Mouse (Mus musculus) ES-Bruce4 (cell line): ENCODE measurements at regions not wholly inside any gene's neighbourhood (a gene's known extent, or its start where the extent isn't known, plus 50 kb on each side); places are given as distances from the start of the nearest gene placed in this dataset.

Experiments
- H3K27ac ChIP-seq: 2 replicates; pipeline ENCODE4 v1.5.1; 2012; ENCODE audit warnings: low read length, inconsistent platforms; ENCODE audit not compliant: insufficient read depth
- H3K27me3 ChIP-seq: 2 replicates; pipeline ENCODE4 v1.6.1; 2012; ENCODE audit warnings: mild to moderate bottlenecking, low read length, inconsistent platforms; ENCODE audit not compliant: control insufficient read depth, poor library complexity, insufficient read depth, severe bottlenecking
- H3K36me3 ChIP-seq: 2 replicates; pipeline ENCODE4 v1.6.1; 2012; ENCODE audit warnings: inconsistent platforms, mild to moderate bottlenecking, low read length, moderate library complexity; ENCODE audit not compliant: control insufficient read depth, poor library complexity, insufficient read depth, severe bottlenecking
- H3K4me1 ChIP-seq: one replicate; pipeline ENCODE4 v1.8.1; 2011; ENCODE audit warnings: low read length; ENCODE audit not compliant: control insufficient read depth, insufficient read depth
- H3K4me3 ChIP-seq: 2 replicates; pipeline ENCODE4 v1.5.1; 2011; ENCODE audit warnings: low read depth, mild to moderate bottlenecking, low read length
- H3K9ac ChIP-seq: 2 replicates; pipeline ENCODE4 v1.6.1; 2012; ENCODE audit warnings: low read depth, mild to moderate bottlenecking, inconsistent platforms; ENCODE audit not compliant: poor library complexity, severe bottlenecking
- H3K9me3 ChIP-seq: replicated peaks from 2 replicates; pipeline ENCODE4 v1.6.1; 2012; ENCODE audit warnings: mild to moderate bottlenecking, low read length, inconsistent platforms; ENCODE audit not compliant: control insufficient read depth, poor library complexity, insufficient read depth, severe bottlenecking
- CTCF ChIP-seq: IDR thresholded peaks from one replicate; pipeline ENCODE4 v1.8.1; 2011; ENCODE audit warnings: low read depth, low read length
- EP300 ChIP-seq: IDR thresholded peaks from 2 replicates; pipeline ENCODE4 v1.6.1; 2011; ENCODE audit warnings: low read depth, low read length; ENCODE audit not compliant: insufficient read depth
- POLR2A ChIP-seq: IDR thresholded peaks from one replicate; pipeline ENCODE4 v1.8.1; 2011; ENCODE audit warnings: low read length; ENCODE audit not compliant: insufficient read depth

- Histone ChIP-seq H3K9ac (no peak overlapping the region), H3K36me3 (no peaks in the 10 kb centered on the region), H3K9me3 (no peaks in the 10 kb centered on the region), H3K27ac (no peak overlapping the region), H3K4me3 (no peak overlapping the region), H3K27me3 (no peaks in the 10 kb centered on the region), H3K4me1 (no peaks in the 10 kb centered on the region)
- TF ChIP-seq EP300 (no peak), POLR2A (no peak), CTCF (no peak)
Observed at GRCm38 (mm10) chr10:44752719-44753390, 224.6 kb upstream of the Prdm1 start.

- Histone ChIP-seq H3K27me3 (no peaks in the 10 kb centered on the region), H3K9me3 (no peaks in the 10 kb centered on the region), H3K27ac (no peak overlapping the region), H3K4me3 (no peak overlapping the region), H3K36me3 (no peaks in the 10 kb centered on the region), H3K9ac (no peak overlapping the region), H3K4me1 (no peaks in the 10 kb centered on the region)
- TF ChIP-seq CTCF (no peak), EP300 (no peak), POLR2A (no peak)
Observed at GRCm38 (mm10) chr10:44751061-44751460, 222.8 kb upstream of the Prdm1 start.

- Histone ChIP-seq H3K27me3 (no peaks in the 10 kb centered on the region), H3K9me3 (no peaks in the 10 kb centered on the region), H3K4me1 (peaks cover under 1% of the 10 kb centered on the region), H3K27ac (no peak overlapping the region), H3K4me3 (no peak overlapping the region), H3K9ac (no peak overlapping the region), H3K36me3 (no peaks in the 10 kb centered on the region)
- TF ChIP-seq CTCF (no peak), POLR2A (no peak)
Observed at GRCm38 (mm10) chr10:44749206-44749605, 220.9 kb upstream of the Prdm1 start.

- no peak for TF ChIP-seq EP300
- no peak for TF ChIP-seq CTCF
- no peak for TF ChIP-seq POLR2A
- no peaks in the 10 kb centered on the region for H3K9me3 ChIP-seq
Observed at GRCm38 (mm10) chr10:44747419-44747818, 219.1 kb upstream of the Prdm1 start.

GRCm38 (mm10) chr10:44744221-44744620, 215.9 kb upstream of the Prdm1 start:
- H3K9ac ChIP-seq: no peak overlapping the region

More at GRCm38 (mm10) chr10:44747419-44747818, 219.1 kb upstream of the Prdm1 start:
- H3K4me1 ChIP-seq: peaks cover 2% of the 10 kb centered on the region
- no peak overlapping the region for H3K9ac ChIP-seq
- H3K4me3 ChIP-seq: no peak overlapping the region
- H3K27me3 ChIP-seq: no peaks in the 10 kb centered on the region
- no peaks in the 10 kb centered on the region for H3K36me3 ChIP-seq
- no peak overlapping the region for H3K27ac ChIP-seq

GRCm38 (mm10) chr10:44733641-44734040, 205.3 kb upstream of the Prdm1 start:
- Histone ChIP-seq H3K36me3 (no peaks in the 10 kb centered on the region), H3K27ac (no peak overlapping the region), H3K4me1 (peaks cover 2% of the 10 kb centered on the region), H3K4me3 (no peak overlapping the region), H3K9ac (no peak overlapping the region), H3K9me3 (peaks cover 19% of the 10 kb centered on the region), H3K27me3 (no peaks in the 10 kb centered on the region)
- no peak for TF ChIP-seq CTCF
- no peak for TF ChIP-seq EP300
- TF ChIP-seq POLR2A: no peak

More at GRCm38 (mm10) chr10:44744221-44744620, 215.9 kb upstream of the Prdm1 start:
- Histone ChIP-seq H3K9me3 (no peaks in the 10 kb centered on the region), H3K27me3 (no peaks in the 10 kb centered on the region), H3K4me3 (no peak overlapping the region), H3K4me1 (peaks cover 2% of the 10 kb centered on the region), H3K36me3 (no peaks in the 10 kb centered on the region), H3K27ac (no peak overlapping the region)
- TF ChIP-seq CTCF (no peak), POLR2A (no peak), EP300 (peak; percentile 63)
